Mouse (Mus musculus): ENCODE measurements around the gene Herc1. TPM values are rescaled to one million over a fixed set of nuclear protein-coding genes. Genes with fewer than 3 reads are reported as not detected.

Herc1 gene
- polyA plus RNA-seq, 1 experiment: 64.5 TPM

DNA sequence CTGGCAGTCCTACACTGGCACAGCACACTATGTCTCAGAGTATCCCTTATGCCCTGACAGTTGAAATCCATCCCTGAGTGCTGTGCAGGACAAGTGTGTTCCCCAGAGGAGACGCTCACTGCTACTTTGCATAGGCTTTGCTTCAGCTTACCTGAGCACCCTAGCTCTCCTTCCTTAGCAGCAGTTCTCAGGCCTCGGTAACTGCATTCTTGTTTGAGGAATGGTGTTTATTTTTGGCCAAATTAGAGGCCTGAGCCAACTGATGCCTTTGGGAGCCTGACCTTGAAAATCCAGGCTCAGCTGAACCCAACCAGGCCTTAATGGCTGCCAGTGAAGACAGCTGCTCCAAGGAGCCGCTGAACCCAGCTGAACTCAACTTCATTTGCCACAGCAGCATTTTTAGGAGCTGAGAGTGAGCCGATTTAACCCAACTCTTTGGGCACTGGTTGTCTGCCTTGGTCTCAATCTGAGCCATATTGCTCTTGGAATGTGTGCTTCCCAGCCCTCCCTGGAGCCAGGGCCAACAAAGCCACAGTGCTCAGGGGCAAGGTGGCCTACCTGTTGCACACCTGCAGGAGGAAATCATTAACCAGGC lies 163.5 kb downstream of the Herc1 start:
- H3K4me1 ChIP-seq (ENCODE audit: control insufficient read depth, insufficient read depth, low read length): peaks cover 5% of the 10 kb centered on the region; the same call in 1 of the 2 replicates
- H3K27ac ChIP-seq (ENCODE audit: insufficient read depth, low read length): no peak overlapping the region
- TF ChIP-seq CTCF (IDR thresholded peaks at IDR 0.05; ENCODE audit: extremely low read depth, insufficient read depth, low read length): no peak
- no peak for TF ChIP-seq POLR2A (IDR thresholded peaks at IDR 0.05; ENCODE audit: extremely low read depth, insufficient read depth, low read length)
- no peak overlapping the region for H3K4me3 ChIP-seq (ENCODE audit: insufficient read depth, low read length)

DNA sequence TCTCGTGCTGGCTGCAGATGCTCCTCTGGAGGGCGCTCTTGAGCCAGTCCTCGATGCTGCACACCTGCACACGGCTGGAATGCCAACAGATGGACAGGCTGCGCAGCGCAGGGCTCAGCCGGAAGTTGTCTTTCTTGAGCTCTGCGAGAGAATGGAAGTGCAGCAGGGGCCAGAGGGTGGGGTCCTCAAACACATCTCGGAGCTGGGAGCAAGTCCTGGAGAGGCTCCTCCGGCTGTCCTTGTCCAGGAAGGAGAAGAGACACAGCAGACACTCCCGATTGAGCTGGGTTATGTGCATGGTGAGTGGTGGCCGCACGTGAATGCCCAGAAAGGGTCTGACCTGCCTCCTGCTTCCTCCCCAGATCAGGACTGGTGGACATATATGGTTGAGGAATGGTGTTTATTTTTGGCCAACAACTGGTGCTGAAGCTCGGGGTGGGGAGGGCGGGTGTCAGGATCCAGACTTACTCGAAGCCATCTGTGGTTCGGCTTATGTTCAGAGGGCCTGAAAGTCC lies 164.1 kb downstream of the Herc1 start, which contains the start of gene Fbxl22:
Gene Fbxl22, minus strand, starts transcription at position 338 of the 515 bp plus-strand sequence.
- H3K4me1 ChIP-seq (ENCODE audit: control insufficient read depth, insufficient read depth, low read length): peaks cover 5% of the 10 kb centered on the region; the same call in 1 of the 2 replicates
- H3K27ac ChIP-seq (ENCODE audit: insufficient read depth, low read length): no peak within 1 kb of the TSS
- no peak within 1 kb of the TSS for H3K4me3 ChIP-seq (ENCODE audit: insufficient read depth, low read length)
- TF ChIP-seq CTCF (IDR thresholded peaks at IDR 0.05; ENCODE audit: extremely low read depth, insufficient read depth, low read length): peak; percentile 57
- no peak for TF ChIP-seq POLR2A (IDR thresholded peaks at IDR 0.05; ENCODE audit: extremely low read depth, insufficient read depth, low read length)

DNA sequence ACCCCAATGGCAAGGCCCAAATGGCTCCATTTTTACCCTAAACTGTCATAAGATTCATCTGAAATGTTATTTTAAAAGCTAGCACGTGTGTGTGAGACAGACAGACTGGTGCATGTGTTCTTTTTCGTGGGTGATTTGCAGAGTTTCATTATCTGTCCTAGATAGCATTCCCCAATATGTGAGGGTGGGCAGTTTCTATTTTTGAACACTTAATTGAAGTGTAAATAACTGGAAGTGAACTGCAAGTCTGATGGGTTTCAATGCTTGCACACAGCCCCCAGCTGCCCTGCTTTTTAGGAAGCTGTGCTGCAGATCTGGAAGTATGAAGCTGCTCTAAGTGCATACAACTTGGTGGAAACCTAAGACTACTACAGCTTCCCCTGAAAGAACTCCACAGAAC lies 164.9 kb downstream of the Herc1 start:
- H3K27ac ChIP-seq (ENCODE audit: insufficient read depth, low read length): no peak overlapping the region
- no peak overlapping the region for H3K4me3 ChIP-seq (ENCODE audit: insufficient read depth, low read length)
- TF ChIP-seq POLR2A (IDR thresholded peaks at IDR 0.05; ENCODE audit: extremely low read depth, insufficient read depth, low read length): no peak
- no peak for TF ChIP-seq CTCF (IDR thresholded peaks at IDR 0.05; ENCODE audit: extremely low read depth, insufficient read depth, low read length)

GRCm38 (mm10) chr9:66515680-66516210 lies 165.5 kb downstream of the Herc1 start:
- H3K4me3 ChIP-seq (ENCODE audit: insufficient read depth, low read length): no peak overlapping the region
- TF ChIP-seq POLR2A (IDR thresholded peaks at IDR 0.05; ENCODE audit: extremely low read depth, insufficient read depth, low read length): no peak
- TF ChIP-seq CTCF (IDR thresholded peaks at IDR 0.05; ENCODE audit: extremely low read depth, insufficient read depth, low read length): no peak
- no peak overlapping the region for H3K27ac ChIP-seq (ENCODE audit: insufficient read depth, low read length)
- H3K4me1 ChIP-seq (ENCODE audit: control insufficient read depth, insufficient read depth, low read length): peaks cover 5% of the 10 kb centered on the region; the same call in 1 of the 2 replicates

More for the DNA sequence above, 164.9 kb downstream of the Herc1 start:
- H3K4me1 ChIP-seq (ENCODE audit: control insufficient read depth, insufficient read depth, low read length): peaks cover 5% of the 10 kb centered on the region; the same call in 1 of the 2 replicates

DNA sequence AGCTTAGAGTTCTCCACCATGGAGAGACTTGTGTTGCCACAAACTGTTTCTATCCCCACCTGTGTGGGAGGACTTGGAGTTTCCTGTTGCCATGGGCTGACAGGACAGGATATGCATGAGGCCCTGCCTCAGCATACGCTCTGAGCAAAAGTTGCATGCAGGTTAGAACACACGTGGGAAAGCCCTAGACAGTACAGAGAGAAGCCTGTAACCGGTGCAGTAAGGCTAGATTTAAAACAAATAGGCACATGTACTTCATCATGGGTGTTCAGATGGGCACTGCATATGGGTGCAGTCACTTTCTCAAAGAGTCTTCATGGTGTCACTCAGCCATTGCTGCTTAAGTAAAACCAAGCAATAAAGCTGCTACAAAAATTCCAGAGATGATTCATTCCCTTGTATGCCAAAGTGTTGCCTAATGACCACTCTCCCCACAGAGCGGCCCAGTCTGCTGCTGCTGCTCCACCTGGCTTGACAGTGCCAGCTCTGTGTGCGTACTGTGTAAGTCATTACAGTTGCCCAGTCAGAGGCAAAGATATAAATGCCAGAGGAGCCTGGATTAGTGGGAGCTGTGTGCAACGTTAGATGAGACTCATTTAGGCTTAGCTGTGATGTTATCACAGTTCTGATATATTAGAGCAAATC lies 166.2 kb downstream of the Herc1 start:
- H3K4me3 ChIP-seq (ENCODE audit: insufficient read depth, low read length): no peak overlapping the region
- no peak overlapping the region for H3K27ac ChIP-seq (ENCODE audit: insufficient read depth, low read length)
- TF ChIP-seq POLR2A (IDR thresholded peaks at IDR 0.05; ENCODE audit: extremely low read depth, insufficient read depth, low read length): no peak
- no peak for TF ChIP-seq CTCF (IDR thresholded peaks at IDR 0.05; ENCODE audit: extremely low read depth, insufficient read depth, low read length)
- peaks cover 4% of the 10 kb centered on the region; the same call in 1 of the 2 replicates for H3K4me1 ChIP-seq (ENCODE audit: control insufficient read depth, insufficient read depth, low read length)

DNA sequence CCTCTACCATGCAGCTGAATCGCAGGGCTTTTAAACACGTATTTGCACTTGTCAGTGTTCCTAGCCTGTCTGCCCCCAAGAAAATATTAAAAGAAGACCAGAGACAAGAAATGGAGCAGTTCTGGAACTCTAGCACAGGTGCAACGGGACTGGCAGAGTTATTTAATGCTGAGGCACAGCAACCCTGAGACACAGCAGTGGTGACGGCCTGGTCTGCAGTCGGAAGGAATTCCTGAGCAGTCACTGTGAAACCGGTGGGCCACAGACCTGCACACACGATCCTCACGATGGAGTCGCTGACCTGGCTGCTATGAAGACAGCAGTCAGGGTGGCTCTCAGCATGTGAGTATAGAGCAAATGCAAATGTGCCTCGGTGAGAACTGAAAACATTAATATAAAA lies 167.5 kb downstream of the Herc1 start:
- Histone ChIP-seq H3K4me1 (ENCODE audit: control insufficient read depth, insufficient read depth, low read length) (peaks cover 4% of the 10 kb centered on the region; the same call in 1 of the 2 replicates), H3K27ac (ENCODE audit: insufficient read depth, low read length) (no peak overlapping the region), H3K4me3 (ENCODE audit: insufficient read depth, low read length) (no peak overlapping the region)
- no peak for TF ChIP-seq POLR2A (IDR thresholded peaks at IDR 0.05; ENCODE audit: extremely low read depth, insufficient read depth, low read length)
- no peak for TF ChIP-seq CTCF (IDR thresholded peaks at IDR 0.05; ENCODE audit: extremely low read depth, insufficient read depth, low read length)

DNA sequence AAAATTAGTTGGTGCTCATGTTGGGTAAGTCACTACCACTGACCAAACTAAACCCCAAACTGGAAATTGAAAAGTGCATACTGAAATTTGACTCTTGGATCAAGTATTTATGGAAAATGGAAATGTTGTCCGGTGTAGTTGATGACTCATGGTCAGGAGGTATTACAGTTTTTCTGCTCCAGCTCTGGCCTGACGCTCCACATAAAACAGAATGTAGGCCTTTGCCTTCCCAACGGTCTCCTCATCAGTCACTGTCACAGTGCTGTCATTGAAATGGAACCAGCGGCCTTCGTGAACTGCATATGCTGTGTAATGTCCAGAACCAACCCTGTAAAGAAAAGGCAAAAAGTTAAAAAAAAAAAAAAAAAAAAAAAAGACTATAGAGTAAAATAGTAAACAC lies 168.0 kb downstream of the Herc1 start:
- Histone ChIP-seq H3K4me1 (ENCODE audit: control insufficient read depth, insufficient read depth, low read length) (peaks cover 4% of the 10 kb centered on the region; the same call in 1 of the 2 replicates), H3K27ac (ENCODE audit: insufficient read depth, low read length) (no peak overlapping the region), H3K4me3 (ENCODE audit: insufficient read depth, low read length) (no peak overlapping the region)
- TF ChIP-seq POLR2A (IDR thresholded peaks at IDR 0.05; ENCODE audit: extremely low read depth, insufficient read depth, low read length) (no peak), CTCF (IDR thresholded peaks at IDR 0.05; ENCODE audit: extremely low read depth, insufficient read depth, low read length) (no peak)

- no peak for TF ChIP-seq CTCF (IDR thresholded peaks at IDR 0.05; ENCODE audit: extremely low read depth, insufficient read depth, low read length)
- no peak for TF ChIP-seq POLR2A (IDR thresholded peaks at IDR 0.05; ENCODE audit: extremely low read depth, insufficient read depth, low read length)
- H3K27ac ChIP-seq (ENCODE audit: insufficient read depth, low read length): no peak overlapping the region
- H3K4me3 ChIP-seq (ENCODE audit: insufficient read depth, low read length): no peak overlapping the region
- peaks cover 4% of the 10 kb centered on the region; the same call in 1 of the 2 replicates for H3K4me1 ChIP-seq (ENCODE audit: control insufficient read depth, insufficient read depth, low read length)
Observed at GRCm38 (mm10) chr9:66518901-66519300, 168.7 kb downstream of the Herc1 start.

GRCm38 (mm10) chr9:66520299-66520698 lies 170.0 kb downstream of the Herc1 start:
- H3K4me1 ChIP-seq (ENCODE audit: control insufficient read depth, insufficient read depth, low read length): no peaks in the 10 kb centered on the region
- H3K4me3 ChIP-seq (ENCODE audit: insufficient read depth, low read length): no peak overlapping the region
- no peak overlapping the region for H3K27ac ChIP-seq (ENCODE audit: insufficient read depth, low read length)
- TF ChIP-seq POLR2A (IDR thresholded peaks at IDR 0.05; ENCODE audit: extremely low read depth, insufficient read depth, low read length) (no peak), CTCF (IDR thresholded peaks at IDR 0.05; ENCODE audit: extremely low read depth, insufficient read depth, low read length) (no peak)
